Mouse (Mus musculus): ENCODE results near the gene Gm37419.

GRCm38 (mm10) chr16:24022605-24023004 lies 34.3 kb downstream of the Gm37419 start:
- no peak for TF ChIP-seq EP300 (optimal IDR thresholded peaks at IDR 0.05)
- no peak for TF ChIP-seq CTCF (IDR thresholded peaks at IDR 0.05; ENCODE audit: low read depth)
